Mouse (Mus musculus): ENCODE measurements around the gene Rbak. TPM values are rescaled to one million over a fixed set of nuclear protein-coding genes. Genes with fewer than 3 reads are reported as not detected.
"Not testable (repeated sequence)": the region's sequence is repeated elsewhere in the genome, so short reads cannot be mapped to it uniquely, and the experiment has no call there.

Gene Rbak
- polyA plus RNA-seq, 1 experiment from 2014 or later = 9.3 TPM

- ATAC-seq (ENCODE audit: insufficient read depth, low FRiP score) = no peak
- no peaks in the 10 kb centered on the region for H3K27me3 ChIP-seq (ENCODE audit: control insufficient read depth, insufficient read depth, low read length)
- H3K4me2 ChIP-seq (ENCODE audit: low read depth, low read length) = no peak overlapping the region
- no peak overlapping the region for H3K9ac ChIP-seq (ENCODE audit: low read length)
- H3K27ac ChIP-seq (ENCODE audit: low read length) = no peak overlapping the region
- no peak overlapping the region for H3K4me3 ChIP-seq (replicated peaks; ENCODE audit: low read length)
- H3K9me3 ChIP-seq (replicated peaks; ENCODE audit: control insufficient read depth, low read length) = no peaks in the 10 kb centered on the region; the same call in 1 of the 2 replicates
- H3K4me1 ChIP-seq (ENCODE audit: control insufficient read depth, insufficient read depth, low read length) = no peaks in the 10 kb centered on the region
- no peaks in the 10 kb centered on the region for H3K36me3 ChIP-seq (ENCODE audit: control insufficient read depth, insufficient read depth, low read length)
- 87% methylated on average over 2 of the region's 2 CpGs for WGBS
These were observed 31.0 kb downstream of the Rbak start for GRCm38 (mm10) chr5:143149536-143149935.

- WGBS = 78% methylated on average over 5 of the region's 5 CpGs
- H3K4me1 ChIP-seq (ENCODE audit: control insufficient read depth, insufficient read depth, low read length) = no peaks in the 10 kb centered on the region
- no peak for ATAC-seq (ENCODE audit: insufficient read depth, low FRiP score)
These were observed 31.9 kb downstream of the Rbak start for GRCm38 (mm10) chr5:143148661-143149060.

GRCm38 (mm10) chr5:143147481-143147880 lies 33.1 kb downstream of the Rbak start, which contains the start of gene Olfr718-ps1:
TSS of gene Olfr718-ps1 (minus strand) at chr5:143147581.
- Histone ChIP-seq H3K9ac (ENCODE audit: low read length) (no peak within 1 kb of the TSS), H3K4me3 (replicated peaks; ENCODE audit: low read length) (no peak within 1 kb of the TSS), H3K27ac (ENCODE audit: low read length) (no peak within 1 kb of the TSS), H3K9me3 (replicated peaks; ENCODE audit: control insufficient read depth, low read length) (no peaks in the 10 kb centered on the region; the same call in 1 of the 2 replicates), H3K4me2 (ENCODE audit: low read depth, low read length) (no peak within 1 kb of the TSS), H3K36me3 (ENCODE audit: control insufficient read depth, insufficient read depth, low read length) (no peaks in the 10 kb centered on the region), H3K27me3 (ENCODE audit: control insufficient read depth, insufficient read depth, low read length) (no peaks in the 10 kb centered on the region), H3K4me1 (ENCODE audit: control insufficient read depth, insufficient read depth, low read length) (no peaks in the 10 kb centered on the region)
- 77% methylated on average over 3 of the region's 3 CpGs for WGBS
- no peak for ATAC-seq (ENCODE audit: insufficient read depth, low FRiP score)

More at GRCm38 (mm10) chr5:143148661-143149060, 31.9 kb downstream of the Rbak start:
- no peak overlapping the region for H3K4me3 ChIP-seq (replicated peaks; ENCODE audit: low read length)
- no peak overlapping the region for H3K4me2 ChIP-seq (ENCODE audit: low read depth, low read length)
- no peaks in the 10 kb centered on the region for H3K27me3 ChIP-seq (ENCODE audit: control insufficient read depth, insufficient read depth, low read length)
- H3K36me3 ChIP-seq (ENCODE audit: control insufficient read depth, insufficient read depth, low read length) = no peaks in the 10 kb centered on the region
- no peak overlapping the region for H3K9ac ChIP-seq (ENCODE audit: low read length)
- H3K9me3 ChIP-seq (replicated peaks; ENCODE audit: control insufficient read depth, low read length) = no peaks in the 10 kb centered on the region; the same call in 1 of the 2 replicates
- no peak overlapping the region for H3K27ac ChIP-seq (ENCODE audit: low read length)

GRCm38 (mm10) chr5:143137580-143137979 lies 43.0 kb downstream of the Rbak start:
- no peak overlapping the region for H3K9ac ChIP-seq (ENCODE audit: low read length)
- no peak for ATAC-seq (ENCODE audit: insufficient read depth, low FRiP score)
- WGBS = 85% methylated on average over 13 of the region's 13 CpGs
- H3K27me3 ChIP-seq (ENCODE audit: control insufficient read depth, insufficient read depth, low read length) = no peaks in the 10 kb centered on the region
- H3K4me2 ChIP-seq (ENCODE audit: low read depth, low read length) = no peak overlapping the region
- H3K9me3 ChIP-seq (replicated peaks; ENCODE audit: control insufficient read depth, low read length) = no peaks in the 10 kb centered on the region
- H3K27ac ChIP-seq (ENCODE audit: low read length) = no peak overlapping the region
- H3K4me1 ChIP-seq (ENCODE audit: control insufficient read depth, insufficient read depth, low read length) = no peaks in the 10 kb centered on the region
- no peak overlapping the region for H3K4me3 ChIP-seq (replicated peaks; ENCODE audit: low read length)
- no peaks in the 10 kb centered on the region for H3K36me3 ChIP-seq (ENCODE audit: control insufficient read depth, insufficient read depth, low read length)

- 86% methylated on average over 7 of the region's 7 CpGs for WGBS
- H3K27ac ChIP-seq (ENCODE audit: low read length) = no peak overlapping the region
- no peaks in the 10 kb centered on the region for H3K36me3 ChIP-seq (ENCODE audit: control insufficient read depth, insufficient read depth, low read length)
- no peak overlapping the region for H3K4me3 ChIP-seq (replicated peaks; ENCODE audit: low read length)
- no peaks in the 10 kb centered on the region for H3K27me3 ChIP-seq (ENCODE audit: control insufficient read depth, insufficient read depth, low read length)
- no peaks in the 10 kb centered on the region for H3K9me3 ChIP-seq (replicated peaks; ENCODE audit: control insufficient read depth, low read length)
- ATAC-seq (ENCODE audit: insufficient read depth, low FRiP score) = no peak
- no peak overlapping the region for H3K4me2 ChIP-seq (ENCODE audit: low read depth, low read length)
- H3K9ac ChIP-seq (ENCODE audit: low read length) = no peak overlapping the region
- H3K4me1 ChIP-seq (ENCODE audit: control insufficient read depth, insufficient read depth, low read length) = no peaks in the 10 kb centered on the region
These were observed 45.5 kb downstream of the Rbak start for GRCm38 (mm10) chr5:143135042-143135441.

- not testable (repeated sequence) for H3K36me3 ChIP-seq (ENCODE audit: control insufficient read depth, insufficient read depth, low read length); H3K9me3 ChIP-seq (replicated peaks; ENCODE audit: control insufficient read depth, low read length); H3K9ac ChIP-seq (ENCODE audit: low read length); ATAC-seq (ENCODE audit: insufficient read depth, low FRiP score); H3K4me2 ChIP-seq (ENCODE audit: low read depth, low read length); H3K4me1 ChIP-seq (ENCODE audit: control insufficient read depth, insufficient read depth, low read length); H3K27me3 ChIP-seq (ENCODE audit: control insufficient read depth, insufficient read depth, low read length); H3K27ac ChIP-seq (ENCODE audit: low read length); H3K4me3 ChIP-seq (replicated peaks; ENCODE audit: low read length)
- 82% methylated on average over 3 of the region's 6 CpGs for WGBS
These were observed 46.2 kb downstream of the Rbak start for GRCm38 (mm10) chr5:143134216-143135010.

- ATAC-seq (ENCODE audit: insufficient read depth, low FRiP score) = no peak
- Histone ChIP-seq H3K36me3 (ENCODE audit: control insufficient read depth, insufficient read depth, low read length) (no peaks in the 10 kb centered on the region), H3K4me1 (ENCODE audit: control insufficient read depth, insufficient read depth, low read length) (no peaks in the 10 kb centered on the region), H3K9me3 (replicated peaks; ENCODE audit: control insufficient read depth, low read length) (peaks cover 4% of the 10 kb centered on the region; the same call in 1 of the 2 replicates), H3K4me3 (replicated peaks; ENCODE audit: low read length) (no peak overlapping the region), H3K27me3 (ENCODE audit: control insufficient read depth, insufficient read depth, low read length) (no peaks in the 10 kb centered on the region), H3K4me2 (ENCODE audit: low read depth, low read length) (no peak overlapping the region), H3K9ac (ENCODE audit: low read length) (no peak overlapping the region), H3K27ac (ENCODE audit: low read length) (no peak overlapping the region)
- 58% methylated on average over 13 of the region's 13 CpGs for WGBS
These were observed 47.5 kb downstream of the Rbak start for GRCm38 (mm10) chr5:143132935-143133514.

- ATAC-seq (ENCODE audit: insufficient read depth, low FRiP score) = no peak
- 86% methylated on average over 7 of the region's 7 CpGs for WGBS
- Histone ChIP-seq H3K9ac (ENCODE audit: low read length) (no peak overlapping the region), H3K27ac (ENCODE audit: low read length) (no peak overlapping the region), H3K4me1 (ENCODE audit: control insufficient read depth, insufficient read depth, low read length) (no peaks in the 10 kb centered on the region), H3K9me3 (replicated peaks; ENCODE audit: control insufficient read depth, low read length) (peaks cover 4% of the 10 kb centered on the region; the same call in 1 of the 2 replicates), H3K27me3 (ENCODE audit: control insufficient read depth, insufficient read depth, low read length) (no peaks in the 10 kb centered on the region), H3K36me3 (ENCODE audit: control insufficient read depth, insufficient read depth, low read length) (no peaks in the 10 kb centered on the region), H3K4me3 (replicated peaks; ENCODE audit: low read length) (no peak overlapping the region), H3K4me2 (ENCODE audit: low read depth, low read length) (no peak overlapping the region)
These were observed 50.2 kb downstream of the Rbak start for GRCm38 (mm10) chr5:143130342-143130741.

- no peaks in the 10 kb centered on the region for H3K27me3 ChIP-seq (ENCODE audit: control insufficient read depth, insufficient read depth, low read length)
- 86% methylated on average over 16 of the region's 16 CpGs for WGBS
- no peak overlapping the region for H3K4me3 ChIP-seq (replicated peaks; ENCODE audit: low read length)
- no peak overlapping the region for H3K27ac ChIP-seq (ENCODE audit: low read length)
- H3K4me2 ChIP-seq (ENCODE audit: low read depth, low read length) = no peak overlapping the region
- peaks cover 4% of the 10 kb centered on the region; the same call in 1 of the 2 replicates for H3K9me3 ChIP-seq (replicated peaks; ENCODE audit: control insufficient read depth, low read length)
- no peak for ATAC-seq (ENCODE audit: insufficient read depth, low FRiP score)
- no peak overlapping the region for H3K9ac ChIP-seq (ENCODE audit: low read length)
- H3K36me3 ChIP-seq (ENCODE audit: control insufficient read depth, insufficient read depth, low read length) = no peaks in the 10 kb centered on the region
- H3K4me1 ChIP-seq (ENCODE audit: control insufficient read depth, insufficient read depth, low read length) = no peaks in the 10 kb centered on the region
These were observed 51.5 kb downstream of the Rbak start for GRCm38 (mm10) chr5:143129101-143129500.
